Mouse (Mus musculus) embryo, embryonic 9.5 days (tissue): ENCODE measurements around the gene Msln.

Source experiments
- DNase-seq: peaks from one replicate; pipeline ENCODE4 v3.0.0-alpha.2; 2017; ENCODE audit errors: extremely low spot score

Msln gene

GRCm38 (mm10) chr17:25725264-25725663, 28.9 kb downstream of the Msln start:
- no peak for DNase-seq

GRCm38 (mm10) chr17:25723919-25724318, 30.3 kb downstream of the Msln start:
- DNase-seq: no peak

GRCm38 (mm10) chr17:25723470-25723869, 30.7 kb downstream of the Msln start:
- no peak for DNase-seq

- DNase-seq: no peak
These were observed 32.7 kb downstream of the Msln start for GRCm38 (mm10) chr17:25721476-25721875.

GRCm38 (mm10) chr17:25717691-25718090, 36.5 kb downstream of the Msln start:
- DNase-seq: no peak

- DNase-seq: peak; percentile 53
These were observed 37.2 kb downstream of the Msln start, which contains the start of gene Gng13 for GRCm38 (mm10) chr17:25716711-25717637. Gng13 (plus strand) TSS chr17:25717171.

- DNase-seq: no peak
These were observed 38.0 kb downstream of the Msln start for GRCm38 (mm10) chr17:25716130-25716529.

GRCm38 (mm10) chr17:25715627-25716026, 38.6 kb downstream of the Msln start:
- no peak for DNase-seq

GRCm38 (mm10) chr17:25711136-25711535, 43.0 kb downstream of the Msln start:
- DNase-seq: no peak

- DNase-seq: no peak
These were observed 44.2 kb downstream of the Msln start for GRCm38 (mm10) chr17:25709994-25710393.

GRCm38 (mm10) chr17:25700863-25701496, 53.2 kb downstream of the Msln start:
- DNase-seq: no peak
